Mouse (Mus musculus) cerebellum, postnatal 36 days (tissue): ENCODE results near the gene Setd5.

Source experiments
- DNase-seq, 2 experiments: peaks; one replicate each; pipeline ENCODE4 v3.0.0; 2021 to 2022; ENCODE audit warnings: mixed read lengths in 2 of 2

Gene Setd5

GRCm38 (mm10) chr6:113076686-113077516, at the start of gene Setd5:
Setd5 (plus strand) TSS chr6:113077365.
- DNase-seq = peak; percentile 98 to 99

- no peak for DNase-seq
Observed at GRCm38 (mm10) chr6:113027446-113027845, 49.7 kb upstream of the Setd5 start.

DNA sequence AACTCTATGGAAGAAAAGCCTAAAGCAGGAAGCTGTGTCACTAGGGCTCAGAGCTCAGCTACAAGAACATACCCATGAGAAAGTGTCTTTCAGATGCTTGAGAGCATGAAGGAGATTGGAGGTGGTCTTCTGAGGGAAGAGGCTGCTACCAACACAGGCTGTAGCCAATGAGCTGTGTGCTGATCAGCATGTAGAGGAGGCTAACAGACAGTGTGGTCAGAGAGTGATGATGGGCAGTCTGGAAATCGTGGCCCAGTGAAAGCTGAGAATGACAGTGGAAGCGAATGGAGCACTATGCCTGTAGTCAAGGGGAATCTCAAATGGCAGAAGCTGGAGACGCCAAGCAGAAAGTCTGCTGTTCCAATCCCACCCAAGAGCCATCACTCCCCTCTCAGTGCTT, 48.2 kb upstream of the Setd5 start:
- DNase-seq = no peak

- DNase-seq = no peak
Observed at GRCm38 (mm10) chr6:113030553-113030952, 46.6 kb upstream of the Setd5 start.

- no peak for DNase-seq
Observed at GRCm38 (mm10) chr6:113030970-113031660, 46.0 kb upstream of the Setd5 start.

DNA sequence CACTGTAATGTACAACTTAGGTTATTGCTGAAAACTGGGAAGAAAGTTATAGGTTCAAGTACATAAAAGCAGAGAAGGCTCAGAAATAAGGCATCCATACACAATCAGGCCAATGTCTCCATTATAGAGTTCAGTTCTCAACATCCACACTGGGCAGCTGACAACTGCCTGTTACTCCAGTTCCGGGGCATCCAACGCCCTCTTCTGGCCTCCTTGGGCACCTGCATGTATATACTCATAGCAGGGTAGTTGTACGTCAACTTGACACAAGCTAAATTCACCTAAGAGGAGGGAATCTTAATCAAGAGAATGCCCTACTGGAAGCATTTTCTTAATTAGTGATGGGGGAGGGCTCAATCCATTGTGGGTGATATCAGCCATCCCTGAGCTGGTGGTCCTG, 45.0 kb upstream of the Setd5 start:
- DNase-seq = no peak

DNA sequence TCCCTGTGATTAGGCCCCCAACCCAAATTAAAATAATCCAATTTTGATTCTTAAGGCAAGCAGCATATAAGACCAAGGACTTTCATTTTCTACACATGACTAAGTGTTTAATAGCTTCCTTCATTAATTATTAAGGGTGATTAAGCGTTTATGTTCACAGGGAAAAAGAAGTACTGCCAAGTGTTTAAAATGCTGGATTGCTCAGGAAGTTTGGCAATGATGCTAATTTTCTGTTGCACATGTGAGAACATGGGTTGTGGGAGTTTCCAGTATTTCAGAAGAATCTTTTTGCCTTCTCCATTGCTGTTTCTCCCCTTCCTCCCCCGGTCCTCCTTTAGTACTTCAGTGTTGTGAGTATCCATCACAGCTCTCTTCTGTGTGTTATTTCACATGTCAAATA, 44.0 kb upstream of the Setd5 start:
- DNase-seq = no peak

- DNase-seq = no peak
Observed at GRCm38 (mm10) chr6:113034466-113034865, 42.7 kb upstream of the Setd5 start.

- DNase-seq = no peak
Observed at GRCm38 (mm10) chr6:113036463-113037175, 40.5 kb upstream of the Setd5 start.

DNA sequence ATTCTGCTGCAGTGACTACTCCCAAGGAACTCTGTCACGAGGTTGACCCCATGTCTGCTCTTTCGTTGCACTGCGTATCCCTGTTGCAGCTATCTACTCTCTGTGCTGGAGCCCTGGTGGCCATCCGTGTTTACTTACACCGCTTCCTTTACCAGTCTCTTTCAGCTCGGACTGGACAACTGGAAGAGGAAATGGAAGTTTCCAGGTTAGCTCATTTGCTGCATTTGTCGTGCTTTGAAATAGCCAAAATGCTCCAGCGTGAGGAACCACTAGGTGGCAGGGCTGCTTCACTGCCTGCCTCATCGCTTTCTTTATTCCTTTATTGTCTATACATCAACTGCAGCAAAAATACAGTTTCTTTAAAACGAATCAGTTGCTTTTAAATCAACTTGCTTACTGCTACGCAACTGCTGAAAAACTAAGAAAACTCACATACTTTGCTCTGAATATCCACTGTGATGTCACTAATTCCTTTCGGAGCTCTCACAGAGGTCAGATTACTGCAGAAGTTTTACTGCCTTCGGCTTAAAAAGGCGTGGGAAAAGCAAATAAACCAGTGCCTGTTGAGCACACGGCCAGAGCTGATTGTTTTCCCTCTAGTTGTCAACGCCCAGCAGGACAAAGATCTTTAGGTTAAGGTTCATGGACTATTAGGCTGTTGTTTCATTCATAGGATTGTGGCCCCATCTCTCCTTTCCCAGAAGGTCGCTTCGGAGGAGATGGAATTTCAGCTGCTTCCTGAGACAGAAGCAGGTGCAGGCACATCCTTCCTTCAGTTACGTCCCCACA, 39.0 kb upstream of the Setd5 start:
- peak; percentile 68 to 74 for DNase-seq

DNA sequence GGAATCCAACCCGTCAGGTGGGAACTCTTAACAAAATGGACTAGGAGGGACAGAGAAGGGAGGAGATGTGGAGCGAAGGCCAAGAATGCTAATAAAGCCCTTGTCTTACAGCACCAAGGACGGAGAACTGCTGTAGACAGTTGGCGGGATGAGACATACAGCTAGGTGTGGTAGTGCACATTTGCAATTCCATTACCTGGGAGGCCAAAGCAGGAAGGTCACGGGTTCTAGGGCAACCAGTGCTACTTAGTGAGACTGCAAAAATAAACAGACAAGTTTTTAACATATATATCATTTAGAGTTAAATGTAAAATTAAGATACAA, 38.5 kb upstream of the Setd5 start:
- DNase-seq = no peak

- DNase-seq = no peak
Observed at GRCm38 (mm10) chr6:113040319-113040718, 36.8 kb upstream of the Setd5 start.

DNA sequence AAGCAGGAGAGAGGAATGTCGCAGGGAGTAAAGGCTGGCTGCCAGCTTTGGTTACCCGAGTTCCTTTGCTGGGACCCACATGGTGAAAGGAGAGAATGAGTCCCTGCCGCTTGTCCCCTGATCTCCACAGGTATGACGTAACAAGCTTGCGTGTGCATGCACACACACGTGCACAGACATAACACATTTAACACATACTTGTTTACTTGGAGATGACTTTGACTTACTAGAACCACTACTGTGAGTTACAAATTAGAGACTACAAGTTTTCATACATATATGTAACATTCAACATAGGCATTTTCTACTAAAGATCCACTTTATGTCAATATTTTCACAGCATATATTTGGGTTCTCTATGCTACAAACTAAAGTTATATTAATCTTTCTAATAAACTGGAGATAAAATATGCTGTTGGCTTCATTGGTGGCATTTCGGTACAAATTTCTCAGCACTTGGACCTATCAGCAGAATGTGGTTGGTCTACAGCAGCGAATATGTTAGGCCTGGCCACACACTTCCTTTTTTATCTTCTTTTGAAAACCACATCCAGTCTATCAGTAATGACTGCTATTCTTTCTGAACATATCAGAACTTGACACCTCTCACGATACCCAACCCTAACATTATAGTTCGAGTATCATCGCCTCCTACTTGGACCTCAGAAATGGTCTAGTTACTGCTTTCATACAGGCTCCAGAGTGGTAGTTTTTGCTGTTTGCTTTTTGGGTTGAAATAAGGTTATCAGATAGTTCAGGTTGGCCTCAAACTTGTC, 35.8 kb upstream of the Setd5 start:
- no peak for DNase-seq

GRCm38 (mm10) chr6:113045575-113045974, 31.6 kb upstream of the Setd5 start:
- peak in 1 of 2 experiments; percentile 8 for DNase-seq

DNA sequence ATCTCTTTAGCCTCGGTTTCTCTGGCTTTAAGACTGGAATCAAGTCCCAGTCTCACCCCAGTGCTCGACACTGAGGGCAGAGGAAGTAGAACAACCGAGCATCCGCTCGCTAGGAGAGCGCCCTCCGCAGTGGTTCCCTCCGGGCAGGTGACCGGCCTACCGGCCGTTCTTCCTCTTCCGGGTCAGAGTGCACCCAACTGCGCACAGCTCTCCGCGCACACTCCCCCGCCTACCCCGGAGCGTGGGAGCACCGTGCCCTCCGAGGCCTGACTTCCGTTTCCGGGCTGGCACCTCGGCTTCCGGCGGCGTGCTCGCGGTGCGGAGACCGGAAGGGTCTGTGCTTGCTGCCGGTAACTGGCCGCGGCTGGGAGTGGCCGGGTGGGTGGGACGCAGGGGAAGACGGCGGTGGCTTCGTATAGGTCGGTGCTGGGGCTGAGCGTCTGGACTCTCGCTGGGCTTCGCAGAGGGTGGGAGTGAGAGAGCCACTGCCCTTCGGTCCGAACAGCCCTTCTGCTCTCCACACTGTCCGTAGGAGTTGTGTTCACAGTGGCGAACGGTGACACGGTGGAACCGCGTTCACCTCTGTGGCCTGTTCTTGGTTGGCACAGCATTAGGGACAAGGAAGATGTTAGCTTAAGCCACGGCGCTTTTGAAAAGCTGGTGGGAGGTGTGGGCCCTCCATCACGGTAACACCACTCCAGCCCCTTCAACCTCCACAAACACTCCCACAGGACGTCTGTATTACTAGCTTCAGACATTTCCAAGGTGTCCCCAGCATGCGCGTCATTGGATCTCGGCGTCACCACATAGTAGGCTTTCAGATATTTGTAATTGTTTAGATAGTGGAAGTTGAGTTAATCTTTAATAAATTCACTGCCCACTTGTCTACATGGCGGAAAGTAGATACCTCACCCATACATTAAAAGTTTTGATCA, 30.9 kb upstream of the Setd5 start, which contains the start of gene Thumpd3:
Gene Thumpd3 (plus strand): TSS at position 185 of the 935 bp plus-strand sequence.
- DNase-seq = peak; percentile 97 to 99

DNA sequence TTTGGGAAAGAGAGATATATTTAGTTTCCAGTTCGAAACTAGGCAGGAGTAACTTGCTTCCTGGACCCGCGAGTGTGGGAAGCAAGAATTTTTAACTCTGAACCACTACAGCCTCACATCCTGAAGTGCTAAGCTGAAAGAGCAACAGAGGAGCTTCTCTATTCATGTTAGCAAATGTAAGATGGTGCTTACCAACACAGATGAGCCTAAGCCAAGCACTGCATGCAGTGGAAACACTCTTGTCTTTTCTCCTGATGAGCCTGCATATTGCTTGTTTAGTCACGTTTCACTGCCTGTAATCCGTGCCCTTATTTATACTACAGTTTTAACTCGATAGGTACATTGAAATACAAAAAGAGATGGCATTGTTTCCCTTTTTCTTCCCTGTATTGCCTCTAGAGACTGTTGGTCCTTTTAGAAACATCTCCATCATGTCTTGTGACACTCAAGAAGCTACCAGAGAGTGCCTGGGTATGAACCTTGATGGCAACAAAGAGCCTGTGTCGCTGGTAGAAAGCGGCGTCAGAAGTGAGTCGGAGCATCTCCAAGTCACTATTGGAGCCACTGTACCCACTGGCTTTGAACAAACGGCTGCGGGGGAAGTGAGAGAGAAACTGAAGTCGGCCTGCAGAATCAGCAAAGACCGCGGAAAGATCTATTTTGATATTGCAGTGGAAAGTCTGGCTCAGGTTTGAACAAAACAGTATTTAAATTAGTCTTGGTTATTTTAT, 30.0 kb upstream of the Setd5 start:
- no peak for DNase-seq

DNA sequence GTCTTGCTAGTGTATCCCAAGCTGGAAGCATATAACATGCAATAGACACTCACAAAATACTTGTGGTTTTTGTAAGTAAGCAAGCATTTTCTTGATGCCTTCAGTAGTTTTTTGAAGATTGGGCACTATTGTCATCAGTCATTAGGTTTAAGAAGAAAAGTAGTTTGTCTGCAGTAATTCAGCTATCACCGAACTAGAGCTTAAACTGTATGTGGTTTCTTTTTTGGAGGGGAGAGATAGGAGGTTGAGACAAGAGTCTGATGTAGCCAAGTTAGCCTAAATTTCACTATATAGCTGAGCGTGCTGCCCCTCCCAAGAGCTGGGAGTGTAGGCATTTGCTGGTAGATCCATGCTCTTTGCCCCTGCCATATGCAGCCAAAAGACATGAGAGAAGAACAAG, 28.8 kb upstream of the Setd5 start:
- no peak for DNase-seq

DNA sequence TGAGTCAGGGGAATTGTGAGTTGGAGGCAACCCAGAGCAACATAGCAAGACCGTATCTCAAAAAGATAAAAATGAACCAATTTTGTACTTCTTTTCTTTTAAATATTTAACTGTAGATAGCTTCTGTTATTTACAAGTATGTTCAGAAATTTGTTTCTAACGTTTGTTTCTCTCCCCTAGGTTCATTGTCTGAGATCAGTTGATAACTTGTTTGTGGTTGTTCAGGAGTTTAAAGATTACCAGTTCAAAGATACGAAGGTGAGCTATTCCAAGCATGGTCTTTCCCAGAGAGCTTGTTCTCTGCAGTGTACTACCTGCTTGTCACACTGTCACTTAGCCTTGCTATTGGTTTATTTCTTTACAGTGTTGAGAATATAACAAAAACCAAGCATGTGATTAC, 28.0 kb upstream of the Setd5 start:
- no peak for DNase-seq

GRCm38 (mm10) chr6:113052972-113053371, 24.2 kb upstream of the Setd5 start:
- DNase-seq = no peak

- DNase-seq = no peak
Observed at GRCm38 (mm10) chr6:113054552-113055107, 22.5 kb upstream of the Setd5 start.
